Mouse (Mus musculus): ENCODE data around the gene Tor3a.

DNA sequence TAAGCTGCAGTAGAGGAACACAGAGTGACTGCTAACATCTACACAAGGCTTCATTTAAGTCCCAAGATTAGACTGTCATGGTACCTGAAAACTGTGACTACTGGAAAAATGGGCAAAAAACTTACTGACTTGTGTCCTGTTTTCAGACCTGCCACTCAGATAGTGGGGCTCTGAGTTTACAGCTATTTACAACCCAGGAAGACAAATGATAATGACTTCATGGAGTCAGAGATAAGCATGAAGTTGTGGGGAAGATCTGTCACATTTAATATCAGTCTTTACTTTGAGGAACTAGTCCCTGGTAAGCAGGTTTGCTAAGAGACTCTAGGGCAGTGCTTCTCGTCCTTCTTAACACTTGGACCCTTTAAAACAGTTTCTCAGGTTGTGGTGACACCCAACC, 63.9 kb downstream of the Tor3a start:
- TF ChIP-seq CTCF (conservative IDR thresholded peaks at IDR 0.05; ENCODE audit: insufficient read depth, insufficient read length, low read depth, low read length) (no peak), POLR2A (IDR thresholded peaks at IDR 0.05; ENCODE audit: low read depth, low read length) (no peak)

Measured in kidney, adult 2 months (tissue).